ENCODE assay signal across 8 mouse cellular contexts in the genomic region with DNA sequence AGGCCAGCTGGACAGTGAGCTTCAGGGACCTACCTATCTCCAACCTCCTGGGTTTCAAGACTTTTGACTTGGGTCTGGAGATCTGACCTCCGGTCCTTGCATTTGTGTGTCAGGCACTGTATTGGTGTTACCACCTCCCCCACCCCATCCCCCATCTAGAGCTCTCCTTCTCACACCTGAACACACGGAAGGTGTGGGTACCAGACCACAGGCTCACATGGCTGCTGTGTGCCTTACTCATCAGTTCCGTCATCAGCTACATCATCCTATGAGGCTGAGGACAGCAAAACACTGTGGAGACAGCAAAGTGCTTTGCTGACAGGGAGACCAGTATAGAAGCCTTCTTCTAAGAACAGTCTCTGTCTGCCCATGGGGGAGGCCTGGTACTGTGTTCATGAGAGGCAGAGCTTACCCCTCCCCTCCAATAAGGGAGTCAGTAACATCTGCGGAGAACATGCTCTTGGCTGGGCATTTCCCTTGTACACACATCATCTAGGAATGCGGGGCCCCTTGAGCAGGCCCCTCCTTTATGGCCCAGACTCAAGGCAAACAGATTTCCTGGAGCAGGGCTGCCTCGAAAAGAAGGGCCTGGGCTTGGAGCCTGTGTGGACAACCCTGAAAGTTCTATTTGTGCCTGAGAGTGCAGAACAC. TPM values are rescaled to one million over a fixed set of nuclear protein-coding genes. Genes with fewer than 3 reads are reported as not detected.
DNase-seq lines count a peak whose midpoint lies in the region; ATAC-seq and TF ChIP-seq lines count a peak whose summit lies in the region.

No protein-coding gene starts in this region.

- H3K9ac ChIP-seq in hindbrain, embryonic 14.5 days: no peak overlapping the region
- H3K9ac ChIP-seq in intestine, postnatal 0 days (ENCODE audit: low read depth, low read length): no peak overlapping the region
- no peak overlapping the region for H3K9ac ChIP-seq in lung, postnatal 0 days (replicated peaks; ENCODE audit: low read depth)

- H3K4me3 ChIP-seq in hindbrain, embryonic 10.5 days: no peak overlapping the region
- H3K4me3 ChIP-seq in hindbrain, embryonic 14.5 days (replicated peaks; ENCODE audit: low read length): no peak overlapping the region
- H3K4me3 ChIP-seq in intestine, postnatal 0 days (ENCODE audit: low read depth, low read length): no peak overlapping the region
- no peak overlapping the region for H3K4me3 ChIP-seq in lung, postnatal 0 days (ENCODE audit: low read depth, low read length)
- no peak overlapping the region for H3K4me3 ChIP-seq in cerebellum, adult 2 months (replicated peaks; ENCODE audit: insufficient read depth, low read depth, low read length)

- no peak for ATAC-seq in hindbrain, embryonic 14.5 days (ENCODE audit: low FRiP score)
- ATAC-seq in intestine, postnatal 0 days: peak; percentile 88
- ATAC-seq in lung, postnatal 0 days: peak; percentile 98
- no peak for ATAC-seq in megakaryocyte, adult 5-6 weeks (ENCODE audit: poor library complexity, severe bottlenecking)

- TF ChIP-seq CTCF in intestine, postnatal 0 days (IDR thresholded peaks at IDR 0.05; ENCODE audit: low read depth): no peak
- no peak for TF ChIP-seq CTCF in lung, postnatal 0 days (IDR thresholded peaks at IDR 0.05)
- no peak for TF ChIP-seq CTCF in cerebellum, adult 2 months (IDR thresholded peaks at IDR 0.05; ENCODE audit: borderline replicate concordance, insufficient read depth, low read depth, low read length)

- H3K4me1 ChIP-seq in hindbrain, embryonic 10.5 days (replicated peaks): peaks cover 6% of the 10 kb centered on the region; the same call in 1 of the 2 replicates
- no peaks in the 10 kb centered on the region for H3K4me1 ChIP-seq in hindbrain, embryonic 14.5 days (replicated peaks; ENCODE audit: control insufficient read depth, insufficient read depth, low read length)
- H3K4me1 ChIP-seq in intestine, postnatal 0 days (replicated peaks; ENCODE audit: control insufficient read depth, insufficient read depth, low read length): 0 out of 2 replicates have a peak, but pooled peaks cover 5% of the 10 kb centered on the region
- H3K4me1 ChIP-seq in lung, postnatal 0 days (ENCODE audit: insufficient read depth, low read depth, low read length): no peaks in the 10 kb centered on the region; the same call in 1 of the 2 replicates
- H3K4me1 ChIP-seq in cerebellum, adult 2 months (ENCODE audit: control insufficient read depth, insufficient read depth, low read length): no peaks in the 10 kb centered on the region

- peak overlapping the region; percentile 23; the same call in 1 of the 2 replicates for H3K27ac ChIP-seq in hindbrain, embryonic 10.5 days
- H3K27ac ChIP-seq in hindbrain, embryonic 14.5 days: no peak overlapping the region
- peak overlapping the region; percentile 57 for H3K27ac ChIP-seq in intestine, postnatal 0 days (ENCODE audit: low read depth, low read length)
- H3K27ac ChIP-seq in lung, postnatal 0 days (ENCODE audit: low read length): peak overlapping the region; percentile 14; the same call in 1 of the 2 replicates
- H3K27ac ChIP-seq in cerebellum, adult 2 months (ENCODE audit: insufficient read depth, low read length): no peak overlapping the region

- TF ChIP-seq POLR2A in cerebellum, adult 2 months (IDR thresholded peaks at IDR 0.05; ENCODE audit: borderline replicate concordance, insufficient read depth, low read length): no peak

- H3K4me2 ChIP-seq in hindbrain, embryonic 14.5 days (replicated peaks): no peak overlapping the region
- H3K4me2 ChIP-seq in intestine, postnatal 0 days (replicated peaks; ENCODE audit: low read depth): no peak overlapping the region
- H3K4me2 ChIP-seq in lung, postnatal 0 days (replicated peaks; ENCODE audit: low read depth, low read length): no peak overlapping the region

- H3K36me3 ChIP-seq in hindbrain, embryonic 10.5 days: no peaks in the 10 kb centered on the region
- no peaks in the 10 kb centered on the region for H3K36me3 ChIP-seq in hindbrain, embryonic 14.5 days (replicated peaks; ENCODE audit: control insufficient read depth, insufficient read depth)
- H3K36me3 ChIP-seq in intestine, postnatal 0 days (ENCODE audit: control insufficient read depth, insufficient read depth): no peaks in the 10 kb centered on the region
- H3K36me3 ChIP-seq in lung, postnatal 0 days (ENCODE audit: insufficient read depth, low read length): no peaks in the 10 kb centered on the region

- peak; percentile 55; the same call in 1 of the 2 replicates for TF ChIP-seq EP300 in lung, postnatal 0 days (IDR thresholded peaks at IDR 0.05)

- DNase-seq in hindbrain, embryonic 10.5 days (ENCODE audit: low spot score): no peak
- DNase-seq in hindbrain, embryonic 14.5 days (ENCODE audit: low spot score): no peak
- peak; percentile 44 for DNase-seq in gastrocnemius, postnatal 10 days
- DNase-seq in lung, postnatal 0 days (ENCODE audit: low spot score): peak; percentile 94
- DNase-seq in cerebellum, adult 2 months: no peak
- DNase-seq in thymus, adult 18-20 months: no peak

- H3K27me3 ChIP-seq in hindbrain, embryonic 10.5 days (ENCODE audit: insufficient read depth, poor library complexity, severe bottlenecking): no peaks in the 10 kb centered on the region
- H3K27me3 ChIP-seq in hindbrain, embryonic 14.5 days (ENCODE audit: control insufficient read depth, insufficient read depth, low read length): no peaks in the 10 kb centered on the region
- H3K27me3 ChIP-seq in intestine, postnatal 0 days (replicated peaks; ENCODE audit: control insufficient read depth, insufficient read depth, low read length): no peaks in the 10 kb centered on the region
- H3K27me3 ChIP-seq in lung, postnatal 0 days (replicated peaks; ENCODE audit: insufficient read depth, low read length): no peaks in the 10 kb centered on the region
- H3K27me3 ChIP-seq in cerebellum, adult 2 months (ENCODE audit: control insufficient read depth, insufficient read depth, low read length): no peaks in the 10 kb centered on the region

- 74% methylated on average over 6 of the region's 6 CpGs for WGBS in hindbrain, embryonic 10.5 days
- 71% methylated on average over 6 of the region's 6 CpGs for WGBS in hindbrain, embryonic 14.5 days
- WGBS in intestine, postnatal 0 days: 36% methylated on average over 6 of the region's 6 CpGs
- WGBS in lung, postnatal 0 days: 36% methylated on average over 6 of the region's 6 CpGs
- WGBS in cerebellum, adult 2 months: 61% methylated on average over 6 of the region's 6 CpGs

- no peaks in the 10 kb centered on the region for H3K9me3 ChIP-seq in hindbrain, embryonic 10.5 days
- no peaks in the 10 kb centered on the region for H3K9me3 ChIP-seq in hindbrain, embryonic 14.5 days (ENCODE audit: control insufficient read depth, low read length)
- no peaks in the 10 kb centered on the region for H3K9me3 ChIP-seq in intestine, postnatal 0 days (ENCODE audit: control insufficient read depth)
- no peaks in the 10 kb centered on the region for H3K9me3 ChIP-seq in lung, postnatal 0 days (ENCODE audit: low read length)

RNA-seq across cellular contexts. Expression of gene Ubtd2, which starts 19.6 kb away (rescaled TPM):
- 55.6 and 66.4 TPM in 2 replicates for polyA plus RNA-seq in hindbrain, embryonic 10.5 days (2016; fragmentation: Nextera tagmentation; extraction: Ambion mirVana)
- 53.7 and 55.9 TPM in 2 replicates for polyA plus RNA-seq in hindbrain, embryonic 14.5 days (2014; fragmentation: Nextera tagmentation; extraction: Ambion mirVana)
- 10 to 100 TPM; 30.2 to 34.5 TPM for total RNA-seq in gastrocnemius, postnatal 10 days (2021)
- polyA plus RNA-seq in intestine, postnatal 0 days (2015; fragmentation: Nextera tagmentation; extraction: Ambion mirVana): 7.1 and 7.9 TPM in 2 replicates
- 23.7 and 25.1 TPM in 2 replicates for polyA plus RNA-seq in lung, postnatal 0 days (2015; fragmentation: Nextera tagmentation; extraction: Ambion mirVana)
- 26.4 and 31.8 TPM in 2 replicates for polyA plus RNA-seq in cerebellum, adult 2 months (2012; rRNA removed)
- 2.3 and 3.4 TPM in 2 replicates for total RNA-seq in megakaryocyte, adult 5-6 weeks (2015)
- total RNA-seq in megakaryocyte, adult 5-6 weeks (2017): 0.24 and 1.8 TPM in 2 replicates

Comparison
In these comparisons a context has a peak if more than half of its experiments do, and no peak if none do; other contexts are left out.
1. H3K27ac ChIP-seq: peak in hindbrain, embryonic 10.5 days (single experiment), intestine, postnatal 0 days (single experiment) and lung, postnatal 0 days (single experiment); none in hindbrain, embryonic 14.5 days (single experiment) and cerebellum, adult 2 months (single experiment).
2. DNase-seq: peak in gastrocnemius, postnatal 10 days (single experiment) and lung, postnatal 0 days (single experiment); none in hindbrain, embryonic 10.5 days (single experiment), hindbrain, embryonic 14.5 days (single experiment), cerebellum, adult 2 months (0 of 2) and thymus, adult 18-20 months (0 of 2).
3. ATAC-seq: peak in intestine, postnatal 0 days (single experiment) and lung, postnatal 0 days (single experiment); none in hindbrain, embryonic 14.5 days (single experiment) and megakaryocyte, adult 5-6 weeks (single experiment).